Mouse (Mus musculus) brown adipose tissue, adult 24 weeks (tissue): Measurements from ENCODE around the gene Zfp609. TPM values are rescaled to one million over a fixed set of nuclear protein-coding genes. Genes with fewer than 3 reads are reported as not detected.

Experiments
- H3K27ac ChIP-seq: fragments of 200-500 bp; replicated peaks from 2 replicates; pipeline ENCODE4 v1.5.1; 2012; ENCODE audit warnings: low read depth, mild to moderate bottlenecking, low read length
- H3K4me1 ChIP-seq: fragments of 200-500 bp; 2 replicates; pipeline ENCODE4 v1.6.1; 2012; ENCODE audit warnings: low read length, mixed read lengths; ENCODE audit not compliant: control insufficient read depth, insufficient read depth, insufficient read length
- H3K4me3 ChIP-seq: fragments of 200-500 bp; 2 replicates; pipeline ENCODE4 v1.5.1; 2012; ENCODE audit warnings: low read depth, mild to moderate bottlenecking, low read length, moderate library complexity; ENCODE audit not compliant: insufficient read depth
- polyA plus RNA-seq: library from polyadenylated mRNA; stranded (reverse); fragments of >200 nt; gene quantifications from 2 replicates; pipeline ENCODE4 v1.2.4, GENCODE M21; 2012; ENCODE audit not compliant: missing spikeins, insufficient read depth, insufficient read length

The Zfp609 gene
- polyA plus RNA-seq, 1 experiment, result 12.2 TPM

DNA sequence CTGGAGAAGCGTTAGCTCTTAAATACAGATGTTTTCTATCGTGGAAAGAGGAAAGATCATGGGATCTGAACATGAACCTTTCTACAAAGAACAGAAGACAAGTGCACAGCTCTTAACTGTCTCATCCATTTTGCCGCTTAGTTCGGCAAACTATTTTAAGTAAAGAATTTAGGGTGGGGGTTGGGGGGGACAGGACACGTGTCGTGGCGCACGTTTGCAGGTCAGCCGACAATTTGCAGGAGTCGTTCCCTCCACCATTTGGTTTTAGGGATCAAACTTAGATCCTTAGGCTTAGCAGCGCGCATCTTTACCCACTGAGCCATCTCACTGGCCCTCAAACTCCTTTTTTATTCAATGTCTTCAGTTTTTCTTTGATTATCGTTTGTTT lies 646 bp upstream of the Zfp609 start:
- peaks cover 13% of the 10 kb centered on the region for H3K4me1 ChIP-seq
- peak overlapping the region; percentile 17; the same call in 1 of the 2 replicates for H3K27ac ChIP-seq
- H3K4me3 ChIP-seq, result peak overlapping the region; percentile 63

DNA sequence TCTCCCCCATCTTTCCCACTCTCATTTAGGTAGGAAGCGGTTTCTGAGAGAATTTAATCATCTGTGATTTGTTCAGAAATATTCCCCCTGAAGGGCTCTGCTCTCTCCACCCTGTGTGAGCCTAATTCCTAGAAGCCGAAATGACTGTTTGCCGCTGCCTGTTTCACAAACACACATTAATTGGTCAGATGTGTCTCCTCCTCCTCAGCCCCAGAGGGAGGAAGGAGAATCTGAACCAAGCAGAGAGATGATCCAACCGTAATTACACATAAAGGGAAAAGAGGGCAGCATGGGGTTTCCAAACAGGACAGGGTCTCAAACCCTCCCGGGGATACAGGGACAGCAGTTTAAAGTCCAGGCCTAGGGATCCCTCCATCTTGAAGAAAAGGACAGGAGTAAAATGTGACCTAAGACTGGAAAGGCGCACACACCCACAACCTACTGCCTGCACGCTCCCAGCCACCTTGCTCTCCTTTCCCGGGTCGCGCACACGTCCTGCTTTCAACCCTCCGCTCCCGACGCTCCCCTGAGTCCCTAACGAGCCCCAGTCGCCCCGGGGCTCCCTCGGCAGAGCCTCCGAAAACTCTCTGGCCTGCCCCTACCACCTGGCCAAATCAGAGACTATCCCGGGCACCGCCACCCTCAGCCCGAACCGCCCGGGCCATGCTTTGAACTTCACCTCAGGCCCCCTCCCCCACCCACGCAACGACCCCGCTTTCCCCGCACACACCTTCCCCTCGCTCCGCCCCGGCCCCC lies 598 bp downstream of the Zfp609 start:
- Histone ChIP-seq H3K27ac (0 out of 2 replicates have a peak overlapping the region, but pooled peaks have one; percentile 45), H3K4me1 (peaks cover 15% of the 10 kb centered on the region), H3K4me3 (peak overlapping the region; percentile 80)

- Histone ChIP-seq H3K4me1 (peaks cover 15% of the 10 kb centered on the region), H3K4me3 (peak overlapping the region; percentile 80)
Measured at GRCm38 (mm10) chr9:65826226-65826587, 1.2 kb downstream of the Zfp609 start.

GRCm38 (mm10) chr9:65823716-65824462 lies 3.5 kb downstream of the Zfp609 start:
- Histone ChIP-seq H3K27ac (no peak overlapping the region), H3K4me3 (no peak overlapping the region), H3K4me1 (peaks cover 15% of the 10 kb centered on the region)

More at GRCm38 (mm10) chr9:65826226-65826587, 1.2 kb downstream of the Zfp609 start:
- 0 out of 2 replicates have a peak overlapping the region, but pooled peaks have one; percentile 16 for H3K27ac ChIP-seq

DNA sequence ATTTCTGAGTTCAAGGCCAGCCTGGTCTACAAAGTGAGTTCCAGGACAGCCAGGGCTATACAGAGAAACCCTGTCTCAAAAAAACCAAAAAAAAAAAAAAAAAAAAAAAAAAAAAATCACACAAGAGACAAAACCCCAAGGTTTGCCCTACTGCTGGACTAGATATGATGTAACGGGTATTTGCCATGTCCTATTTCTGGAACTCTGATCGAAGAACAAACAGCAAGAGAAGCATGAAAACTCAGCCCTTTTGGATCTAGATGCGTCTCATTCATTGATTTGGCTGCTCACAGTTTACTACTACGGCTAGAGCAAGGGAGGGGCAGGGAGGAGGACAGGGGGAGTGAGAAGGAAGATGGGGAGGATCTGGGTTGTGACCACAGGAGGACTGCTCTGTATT lies 5.4 kb downstream of the Zfp609 start:
- H3K4me3 ChIP-seq, result no peak overlapping the region
- no peak overlapping the region for H3K27ac ChIP-seq
- peaks cover 15% of the 10 kb centered on the region for H3K4me1 ChIP-seq

GRCm38 (mm10) chr9:65820301-65820700 lies 7.1 kb downstream of the Zfp609 start:
- Histone ChIP-seq H3K4me1 (peaks cover 5% of the 10 kb centered on the region), H3K27ac (no peak overlapping the region), H3K4me3 (no peak overlapping the region)

GRCm38 (mm10) chr9:65818402-65818801 lies 9.0 kb downstream of the Zfp609 start:
- peaks cover 2% of the 10 kb centered on the region; the same call in 1 of the 2 replicates for H3K4me1 ChIP-seq
- no peak overlapping the region for H3K4me3 ChIP-seq
- H3K27ac ChIP-seq, result no peak overlapping the region

DNA sequence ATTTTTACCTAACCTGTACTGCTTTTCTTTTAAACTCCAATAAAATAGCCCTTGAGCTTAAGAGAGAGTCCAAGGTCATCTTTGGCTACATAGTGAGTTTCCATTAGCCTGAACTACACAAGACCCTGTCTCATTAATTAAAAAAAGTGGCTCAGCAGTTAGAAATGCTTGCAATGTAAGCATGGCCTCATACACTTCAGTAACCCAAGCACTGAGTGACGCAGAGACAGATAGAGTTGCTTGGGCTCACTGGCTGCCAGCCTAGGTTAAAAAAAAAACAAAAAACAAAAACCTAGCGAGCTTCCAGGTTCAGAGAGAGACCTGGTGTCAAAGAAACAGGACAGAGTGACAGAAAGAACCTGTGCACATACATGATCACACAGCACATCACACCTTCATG lies 14.5 kb downstream of the Zfp609 start:
- H3K4me1 ChIP-seq, result peaks cover 5% of the 10 kb centered on the region
- H3K27ac ChIP-seq, result no peak overlapping the region
- H3K4me3 ChIP-seq, result no peak overlapping the region

DNA sequence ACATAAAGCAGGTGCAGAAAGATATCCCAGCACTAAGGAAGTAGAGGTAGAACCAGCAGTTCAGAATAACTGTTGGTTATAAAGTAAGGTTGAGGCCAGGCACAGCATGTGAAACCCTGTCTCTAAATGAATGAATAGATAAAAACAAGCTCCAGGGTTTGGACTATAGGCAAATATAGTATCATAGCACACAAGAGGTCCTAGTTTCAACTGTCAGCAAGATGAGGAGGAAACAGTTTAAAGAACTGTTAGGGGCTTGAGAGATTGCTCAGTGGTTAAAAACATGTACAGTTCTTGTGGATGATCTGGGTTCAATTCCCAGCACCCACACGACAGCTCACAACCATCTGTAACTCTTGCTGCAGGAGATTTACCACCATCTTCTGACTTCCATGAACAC lies 15.6 kb downstream of the Zfp609 start:
- Histone ChIP-seq H3K4me3 (no peak overlapping the region), H3K4me1 (peaks cover 5% of the 10 kb centered on the region), H3K27ac (no peak overlapping the region)

DNA sequence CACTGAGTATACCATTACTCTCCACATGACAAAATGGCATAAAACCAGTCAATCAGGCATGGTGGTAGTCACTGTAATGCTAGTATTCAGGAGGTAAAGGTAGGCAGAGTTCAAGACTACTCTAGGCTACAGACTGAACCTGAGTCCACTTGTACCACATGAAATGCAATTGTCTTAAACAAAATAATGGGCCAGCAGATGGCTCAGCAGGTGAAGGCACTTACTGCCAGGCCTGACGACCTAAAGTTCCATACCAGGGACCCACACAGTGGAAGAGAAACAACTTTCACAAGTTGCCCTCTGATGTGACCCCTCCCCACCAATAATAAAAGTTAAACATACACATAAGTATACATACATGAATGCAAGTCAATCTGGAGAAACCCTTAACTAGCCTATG lies 19.5 kb downstream of the Zfp609 start:
- no peak overlapping the region for H3K4me3 ChIP-seq
- H3K27ac ChIP-seq, result no peak overlapping the region
- no peaks in the 10 kb centered on the region; the same call in 1 of the 2 replicates for H3K4me1 ChIP-seq

DNA sequence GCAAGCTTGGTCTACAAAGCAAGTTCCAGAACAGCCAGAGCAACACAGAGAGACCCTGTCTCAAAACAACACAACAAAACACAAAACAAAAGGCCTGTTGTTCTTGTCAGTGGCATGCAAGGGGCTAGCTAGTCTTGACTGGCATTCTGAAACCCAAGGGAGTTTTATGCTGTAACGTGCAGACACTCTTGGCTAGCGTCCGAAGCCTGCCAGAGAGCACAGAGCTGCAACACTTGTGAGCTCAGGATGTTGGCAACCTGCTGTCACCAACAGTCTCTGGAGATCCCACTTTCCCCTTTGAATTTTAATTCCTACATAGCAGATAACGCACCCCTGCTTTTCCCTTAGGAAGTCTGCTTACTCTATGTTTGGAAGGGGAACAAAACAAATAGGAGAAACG lies 20.1 kb downstream of the Zfp609 start:
- Histone ChIP-seq H3K27ac (no peak overlapping the region), H3K4me1 (no peaks in the 10 kb centered on the region; the same call in 1 of the 2 replicates), H3K4me3 (no peak overlapping the region)

DNA sequence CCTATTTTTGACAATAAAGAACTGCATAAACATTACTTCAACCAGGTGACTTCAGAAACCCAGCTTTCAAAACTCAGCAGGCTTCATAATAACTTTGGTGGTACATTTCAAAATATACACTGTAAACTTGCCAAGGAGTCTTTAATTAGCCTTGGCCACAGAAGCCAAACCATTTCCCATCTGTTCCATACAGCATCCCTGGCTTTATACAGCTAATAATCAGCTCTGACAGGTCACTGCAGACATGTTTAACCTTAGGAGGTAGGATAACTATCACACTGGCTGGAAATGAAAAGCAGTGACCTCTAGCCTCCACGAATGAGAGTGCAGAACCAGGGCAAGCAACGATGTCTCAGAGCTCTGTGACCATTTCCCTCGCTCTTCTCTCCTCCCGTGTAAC lies 27.6 kb downstream of the Zfp609 start:
- no peak overlapping the region for H3K4me3 ChIP-seq
- H3K4me1 ChIP-seq, result peaks cover 3% of the 10 kb centered on the region
- H3K27ac ChIP-seq, result no peak overlapping the region

DNA sequence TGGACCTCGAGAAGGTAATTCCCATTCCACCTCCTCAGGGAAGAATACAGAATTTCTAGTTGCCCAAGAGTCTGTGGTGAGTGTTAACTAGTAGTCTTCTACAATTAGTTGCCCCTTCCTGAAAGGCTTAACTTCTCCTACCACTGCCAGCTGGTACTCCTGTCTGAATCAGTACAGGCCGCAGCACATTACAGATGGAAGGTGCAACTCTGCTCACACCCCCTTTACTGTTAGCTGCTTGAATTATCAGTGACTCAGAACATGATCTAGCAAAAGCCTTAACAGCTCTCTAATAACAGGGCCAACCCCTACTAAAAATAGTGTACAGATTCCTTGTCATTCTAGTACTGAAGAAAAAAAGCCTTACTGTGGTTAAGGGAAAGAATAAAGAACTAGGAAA lies 31.7 kb downstream of the Zfp609 start:
- Histone ChIP-seq H3K4me1 (peaks cover 20% of the 10 kb centered on the region), H3K4me3 (no peak overlapping the region), H3K27ac (no peak overlapping the region)

DNA sequence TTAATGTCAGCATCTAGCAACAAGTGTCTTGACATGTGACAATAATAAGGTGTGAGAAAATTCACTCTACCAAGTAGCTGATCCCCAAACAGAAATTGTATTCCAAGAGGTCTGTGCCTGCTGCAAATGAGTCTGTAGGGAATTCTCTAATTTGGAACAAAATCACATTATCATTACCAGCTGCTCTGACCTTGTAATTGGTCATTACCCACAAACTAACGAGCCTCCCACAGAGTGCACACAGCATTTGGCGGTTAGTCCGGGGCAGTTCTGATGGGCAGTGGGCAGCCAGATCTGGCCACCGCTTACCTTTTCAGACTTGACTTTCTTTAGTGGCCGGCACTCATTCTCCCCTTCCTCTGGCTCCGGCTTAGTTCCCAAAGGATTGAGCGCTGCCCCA lies 33.1 kb downstream of the Zfp609 start:
- no peak overlapping the region for H3K4me3 ChIP-seq
- H3K27ac ChIP-seq, result no peak overlapping the region
- H3K4me1 ChIP-seq, result peaks cover 26% of the 10 kb centered on the region

GRCm38 (mm10) chr9:65793506-65793905 lies 33.9 kb downstream of the Zfp609 start:
- Histone ChIP-seq H3K27ac (no peak overlapping the region), H3K4me1 (peaks cover 27% of the 10 kb centered on the region), H3K4me3 (no peak overlapping the region)

DNA sequence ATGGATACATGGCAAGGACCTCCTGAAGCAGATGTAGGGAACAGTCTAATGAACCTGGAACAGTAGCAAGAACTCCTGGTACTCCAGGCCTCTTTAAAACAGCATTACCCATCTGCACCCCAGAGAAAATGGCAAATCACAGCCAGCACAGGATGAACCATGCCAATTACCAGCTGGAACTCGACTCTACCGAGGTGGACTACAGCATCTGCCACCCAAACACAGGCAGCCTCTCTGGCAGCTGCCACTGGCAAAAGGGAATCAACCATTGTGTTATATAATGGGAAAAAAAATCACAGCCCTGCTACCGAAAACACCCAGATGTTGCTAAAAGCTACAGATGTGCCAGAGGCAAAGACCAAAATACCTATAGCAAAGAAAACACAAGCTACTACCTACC lies 34.3 kb downstream of the Zfp609 start:
- no peak overlapping the region for H3K27ac ChIP-seq
- H3K4me1 ChIP-seq, result peaks cover 30% of the 10 kb centered on the region
- H3K4me3 ChIP-seq, result no peak overlapping the region
